Mouse (Mus musculus): Measurements from ENCODE around the gene Mroh3. TPM values are rescaled to one million over a fixed set of nuclear protein-coding genes. Genes with fewer than 3 reads are reported as not detected.
A peak's percentile ranks its signal among the peaks of the same experiment; 100 is the strongest.

The Mroh3 gene
- polyA plus RNA-seq (2015; fragmentation: Nextera tagmentation; extraction: Ambion mirVana) = not detected in 2 replicates

GRCm38 (mm10) chr1:136212803-136213202 lies at the start of gene Mroh3:
Gene Mroh3 (minus strand): TSS chr1:136212828.
- H3K36me3 ChIP-seq (ENCODE audit: control insufficient read depth, insufficient read depth, low read length) = no peaks in the 10 kb centered on the region
- H3K27ac ChIP-seq (ENCODE audit: low read depth, low read length) = no peak within 1 kb of the TSS
- H3K4me2 ChIP-seq (ENCODE audit: low read length) = no peak within 1 kb of the TSS
- no peak within 1 kb of the TSS for H3K9ac ChIP-seq (ENCODE audit: low read depth, low read length)
- H3K4me3 ChIP-seq (ENCODE audit: low read length) = no peak within 1 kb of the TSS
- H3K4me1 ChIP-seq (ENCODE audit: control insufficient read depth, insufficient read depth, low read depth, low read length) = no peaks in the 10 kb centered on the region
- no peaks in the 10 kb centered on the region for H3K27me3 ChIP-seq (replicated peaks; ENCODE audit: control insufficient read depth, insufficient read depth, low read length)
- WGBS = 21% methylated on average over 3 of the region's 3 CpGs
- H3K9me3 ChIP-seq (ENCODE audit: control insufficient read depth, low read length) = no peaks in the 10 kb centered on the region
- peak; percentile 59; the same call in 1 of the 2 replicates for ATAC-seq

- H3K4me1 ChIP-seq (ENCODE audit: control insufficient read depth, insufficient read depth, low read depth, low read length) = peaks cover 12% of the 10 kb centered on the region
- H3K36me3 ChIP-seq (ENCODE audit: control insufficient read depth, insufficient read depth, low read length) = no peaks in the 10 kb centered on the region
- 7% methylated on average over 28 of the region's 28 CpGs for WGBS
- peak within 1 kb of the TSS; percentile 83 for H3K9ac ChIP-seq (ENCODE audit: low read depth, low read length)
- peak; percentile 65 for ATAC-seq
- H3K4me3 ChIP-seq (ENCODE audit: low read length) = peak within 1 kb of the TSS; percentile 61
- no peaks in the 10 kb centered on the region for H3K9me3 ChIP-seq (ENCODE audit: control insufficient read depth, low read length)
- H3K27me3 ChIP-seq (replicated peaks; ENCODE audit: control insufficient read depth, insufficient read depth, low read length) = peaks cover 16% of the 10 kb centered on the region
- peak within 1 kb of the TSS; percentile 95 for H3K4me2 ChIP-seq (ENCODE audit: low read length)
- peak within 1 kb of the TSS; percentile 68 for H3K27ac ChIP-seq (ENCODE audit: low read depth, low read length)
Observed at GRCm38 (mm10) chr1:136260635-136261238, 48.1 kb upstream of the Mroh3 start, which contains the start of gene Gpr25. Gene Gpr25 (minus strand): TSS chr1:136260873.

- peak overlapping the region; percentile 61 for H3K4me3 ChIP-seq (ENCODE audit: low read length)
- peaks cover 12% of the 10 kb centered on the region for H3K4me1 ChIP-seq (ENCODE audit: control insufficient read depth, insufficient read depth, low read depth, low read length)
- peak overlapping the region; percentile 68 for H3K27ac ChIP-seq (ENCODE audit: low read depth, low read length)
- H3K27me3 ChIP-seq (replicated peaks; ENCODE audit: control insufficient read depth, insufficient read depth, low read length) = peaks cover 16% of the 10 kb centered on the region
- H3K4me2 ChIP-seq (ENCODE audit: low read length) = peak overlapping the region; percentile 95
- no peaks in the 10 kb centered on the region for H3K9me3 ChIP-seq (ENCODE audit: control insufficient read depth, low read length)
- H3K36me3 ChIP-seq (ENCODE audit: control insufficient read depth, insufficient read depth, low read length) = no peaks in the 10 kb centered on the region
- WGBS = 0% methylated on average over 84 of the region's 95 CpGs
- peak overlapping the region; percentile 83 for H3K9ac ChIP-seq (ENCODE audit: low read depth, low read length)
- ATAC-seq = peak; percentile 90
Observed at GRCm38 (mm10) chr1:136259893-136260634, 47.4 kb upstream of the Mroh3 start.

- Histone ChIP-seq H3K27ac (ENCODE audit: low read depth, low read length) (no peak overlapping the region; the same call in 1 of the 2 replicates), H3K4me2 (ENCODE audit: low read length) (peak overlapping the region; percentile 95), H3K36me3 (ENCODE audit: control insufficient read depth, insufficient read depth, low read length) (no peaks in the 10 kb centered on the region), H3K4me1 (ENCODE audit: control insufficient read depth, insufficient read depth, low read depth, low read length) (peaks cover 12% of the 10 kb centered on the region), H3K27me3 (replicated peaks; ENCODE audit: control insufficient read depth, insufficient read depth, low read length) (peaks cover 16% of the 10 kb centered on the region), H3K9me3 (ENCODE audit: control insufficient read depth, low read length) (no peaks in the 10 kb centered on the region), H3K9ac (ENCODE audit: low read depth, low read length) (peak overlapping the region; percentile 83), H3K4me3 (ENCODE audit: low read length) (peak overlapping the region; percentile 61)
- ATAC-seq = no peak; the same call in 1 of the 2 replicates
- 3% methylated on average over 16 of the region's 16 CpGs for WGBS
Observed at GRCm38 (mm10) chr1:136259543-136259892, 46.9 kb upstream of the Mroh3 start.

- ATAC-seq = no peak
- Histone ChIP-seq H3K27ac (ENCODE audit: low read depth, low read length) (no peak overlapping the region), H3K9me3 (ENCODE audit: control insufficient read depth, low read length) (no peaks in the 10 kb centered on the region), H3K36me3 (ENCODE audit: control insufficient read depth, insufficient read depth, low read length) (no peaks in the 10 kb centered on the region), H3K27me3 (replicated peaks; ENCODE audit: control insufficient read depth, insufficient read depth, low read length) (peaks cover 16% of the 10 kb centered on the region), H3K9ac (ENCODE audit: low read depth, low read length) (no peak overlapping the region), H3K4me1 (ENCODE audit: control insufficient read depth, insufficient read depth, low read depth, low read length) (peaks cover 12% of the 10 kb centered on the region), H3K4me2 (ENCODE audit: low read length) (no peak overlapping the region), H3K4me3 (ENCODE audit: low read length) (no peak overlapping the region)
- 71% methylated on average over 9 of the region's 9 CpGs for WGBS
Observed at GRCm38 (mm10) chr1:136258495-136258894, 45.9 kb upstream of the Mroh3 start.

- Histone ChIP-seq H3K27me3 (replicated peaks; ENCODE audit: control insufficient read depth, insufficient read depth, low read length) (peaks cover 8% of the 10 kb centered on the region; the same call in 1 of the 2 replicates), H3K36me3 (ENCODE audit: control insufficient read depth, insufficient read depth, low read length) (no peaks in the 10 kb centered on the region), H3K4me3 (ENCODE audit: low read length) (no peak overlapping the region), H3K9ac (ENCODE audit: low read depth, low read length) (no peak overlapping the region), H3K4me2 (ENCODE audit: low read length) (no peak overlapping the region), H3K27ac (ENCODE audit: low read depth, low read length) (no peak overlapping the region), H3K9me3 (ENCODE audit: control insufficient read depth, low read length) (no peaks in the 10 kb centered on the region), H3K4me1 (ENCODE audit: control insufficient read depth, insufficient read depth, low read depth, low read length) (peaks cover 9% of the 10 kb centered on the region)
- no peak for ATAC-seq
- 47% methylated on average over 8 of the region's 8 CpGs for WGBS
Observed at GRCm38 (mm10) chr1:136255657-136256056, 43.0 kb upstream of the Mroh3 start.

- ATAC-seq = no peak
- 39% methylated on average over 6 of the region's 6 CpGs for WGBS
- no peaks in the 10 kb centered on the region for H3K9me3 ChIP-seq (ENCODE audit: control insufficient read depth, low read length)
Observed at GRCm38 (mm10) chr1:136255174-136255573, 42.5 kb upstream of the Mroh3 start.

GRCm38 (mm10) chr1:136254503-136255065 lies 42.0 kb upstream of the Mroh3 start:
- Histone ChIP-seq H3K9me3 (ENCODE audit: control insufficient read depth, low read length) (no peaks in the 10 kb centered on the region), H3K27me3 (replicated peaks; ENCODE audit: control insufficient read depth, insufficient read depth, low read length) (peaks cover 8% of the 10 kb centered on the region; the same call in 1 of the 2 replicates), H3K27ac (ENCODE audit: low read depth, low read length) (no peak overlapping the region), H3K4me3 (ENCODE audit: low read length) (no peak overlapping the region), H3K4me2 (ENCODE audit: low read length) (no peak overlapping the region), H3K9ac (ENCODE audit: low read depth, low read length) (no peak overlapping the region), H3K4me1 (ENCODE audit: control insufficient read depth, insufficient read depth, low read depth, low read length) (peaks cover 2% of the 10 kb centered on the region), H3K36me3 (ENCODE audit: control insufficient read depth, insufficient read depth, low read length) (no peaks in the 10 kb centered on the region)
- 85% methylated on average over 10 of the region's 10 CpGs for WGBS
- no peak for ATAC-seq

More at GRCm38 (mm10) chr1:136255174-136255573, 42.5 kb upstream of the Mroh3 start:
- Histone ChIP-seq H3K9ac (ENCODE audit: low read depth, low read length) (no peak overlapping the region), H3K36me3 (ENCODE audit: control insufficient read depth, insufficient read depth, low read length) (no peaks in the 10 kb centered on the region), H3K4me3 (ENCODE audit: low read length) (no peak overlapping the region), H3K4me2 (ENCODE audit: low read length) (no peak overlapping the region), H3K27me3 (replicated peaks; ENCODE audit: control insufficient read depth, insufficient read depth, low read length) (peaks cover 8% of the 10 kb centered on the region; the same call in 1 of the 2 replicates), H3K27ac (ENCODE audit: low read depth, low read length) (no peak overlapping the region), H3K4me1 (ENCODE audit: control insufficient read depth, insufficient read depth, low read depth, low read length) (peaks cover 6% of the 10 kb centered on the region)

GRCm38 (mm10) chr1:136253472-136253871 lies 40.8 kb upstream of the Mroh3 start:
- no peaks in the 10 kb centered on the region for H3K4me1 ChIP-seq (ENCODE audit: control insufficient read depth, insufficient read depth, low read depth, low read length)
- H3K9me3 ChIP-seq (ENCODE audit: control insufficient read depth, low read length) = no peaks in the 10 kb centered on the region
- WGBS = 36% methylated on average over 2 of the region's 2 CpGs

More at GRCm38 (mm10) chr1:136253472-136253871, 40.8 kb upstream of the Mroh3 start:
- H3K27ac ChIP-seq (ENCODE audit: low read depth, low read length) = no peak overlapping the region
- ATAC-seq = no peak
- H3K9ac ChIP-seq (ENCODE audit: low read depth, low read length) = no peak overlapping the region
- H3K4me3 ChIP-seq (ENCODE audit: low read length) = no peak overlapping the region
- peaks cover 6% of the 10 kb centered on the region; the same call in 1 of the 2 replicates for H3K27me3 ChIP-seq (replicated peaks; ENCODE audit: control insufficient read depth, insufficient read depth, low read length)
- no peaks in the 10 kb centered on the region for H3K36me3 ChIP-seq (ENCODE audit: control insufficient read depth, insufficient read depth, low read length)
- H3K4me2 ChIP-seq (ENCODE audit: low read length) = no peak overlapping the region
